Mouse (Mus musculus) neural tube, embryonic 15.5 days (tissue): ENCODE data around the gene Casp7. TPM values are rescaled to one million over a fixed set of nuclear protein-coding genes. Genes with fewer than 3 reads are reported as not detected.

Source experiments
- ATAC-seq: fragments of 200-750 bp; cut with Nextera tagmentation; 2 replicates; pipeline ENCODE4 v1.8.0; 2017; ENCODE audit warnings: mild to moderate bottlenecking, moderate TSS enrichment, moderate library complexity; ENCODE audit not compliant: low FRiP score
- H3K27ac ChIP-seq: fragments of 300-500 bp; sonication (generic); replicated peaks from 2 replicates; pipeline ENCODE4 v1.5.1; 2015; ENCODE audit warnings: mild to moderate bottlenecking, inconsistent platforms
- H3K27me3 ChIP-seq: fragments of 300-500 bp; sonication (generic); replicated peaks from 2 replicates; pipeline ENCODE4 v1.6.1; 2015; ENCODE audit warnings: inconsistent platforms
- H3K36me3 ChIP-seq: fragments of 300-500 bp; sonication (generic); 2 replicates; pipeline ENCODE4 v1.6.1; 2015; ENCODE audit warnings: inconsistent platforms
- H3K4me1 ChIP-seq: fragments of 300-500 bp; sonication (generic); 2 replicates; pipeline ENCODE4 v1.6.1; 2015; ENCODE audit warnings: inconsistent platforms
- H3K4me2 ChIP-seq: fragments of 300-500 bp; sonication (generic); 2 replicates; pipeline ENCODE4 v1.6.1; 2015; ENCODE audit warnings: inconsistent platforms, mild to moderate bottlenecking, moderate library complexity
- H3K4me3 ChIP-seq: fragments of 300-500 bp; sonication (generic); replicated peaks from 2 replicates; pipeline ENCODE4 v1.5.1; 2015; ENCODE audit warnings: mild to moderate bottlenecking, inconsistent platforms
- H3K9ac ChIP-seq: fragments of 300-500 bp; sonication (generic); replicated peaks from 2 replicates; pipeline ENCODE4 v1.6.1; 2015; ENCODE audit warnings: mild to moderate bottlenecking, inconsistent platforms
- H3K9me3 ChIP-seq: fragments of 300-500 bp; sonication (generic); replicated peaks from 2 replicates; pipeline ENCODE4 v1.6.1; 2016; ENCODE audit warnings: inconsistent platforms
- WGBS: fragments of 180-500 bp; shearing (Covaris S2); methylation state at CpG from one replicate; pipeline ENCODE4 v1.1.7; 2015; ENCODE audit warnings: mixed read lengths; 5-methylcytosine and 5-hydroxymethylcytosine counted together
- polyA plus RNA-seq: library from polyadenylated mRNA; unstranded; fragments of >200 nt; fragmentation: Nextera tagmentation; extraction: Ambion mirVana; gene quantifications from 2 replicates; pipeline ENCODE4 v1.2.1, GENCODE M21; 2015

The Casp7 gene
- polyA plus RNA-seq, 1 experiment from 2014 or later, result 20.8 TPM

GRCm38 (mm10) chr19:56432706-56433105 is 35.8 kb downstream of the Casp7 start:
- no peak for ATAC-seq
- H3K36me3 ChIP-seq, result peaks cover 8% of the 10 kb centered on the region
- no peaks in the 10 kb centered on the region for H3K27me3 ChIP-seq
- WGBS, result 75% methylated on average over 10 of the region's 10 CpGs
- no peaks in the 10 kb centered on the region for H3K9me3 ChIP-seq
- no peak overlapping the region for H3K4me3 ChIP-seq
- H3K4me1 ChIP-seq, result no peaks in the 10 kb centered on the region
- H3K4me2 ChIP-seq, result no peak overlapping the region
- H3K9ac ChIP-seq, result no peak overlapping the region
- H3K27ac ChIP-seq, result no peak overlapping the region

- 93% methylated on average over 7 of the region's 7 CpGs for WGBS
- Histone ChIP-seq H3K27me3 (no peaks in the 10 kb centered on the region), H3K9me3 (no peaks in the 10 kb centered on the region), H3K27ac (no peak overlapping the region), H3K4me3 (no peak overlapping the region), H3K36me3 (peaks cover 8% of the 10 kb centered on the region), H3K9ac (no peak overlapping the region), H3K4me1 (no peaks in the 10 kb centered on the region), H3K4me2 (no peak overlapping the region)
- no peak for ATAC-seq
Measured at GRCm38 (mm10) chr19:56433581-56433980, 36.7 kb downstream of the Casp7 start.

- Histone ChIP-seq H3K27ac (no peak overlapping the region), H3K4me1 (no peaks in the 10 kb centered on the region), H3K36me3 (peaks cover 8% of the 10 kb centered on the region), H3K9me3 (no peaks in the 10 kb centered on the region), H3K27me3 (no peaks in the 10 kb centered on the region), H3K4me3 (no peak overlapping the region), H3K4me2 (no peak overlapping the region), H3K9ac (no peak overlapping the region)
- ATAC-seq, result no peak
- 91% methylated on average over 13 of the region's 13 CpGs for WGBS
Measured at GRCm38 (mm10) chr19:56436380-56436779, 39.5 kb downstream of the Casp7 start.

- Histone ChIP-seq H3K27me3 (no peaks in the 10 kb centered on the region), H3K4me1 (no peaks in the 10 kb centered on the region), H3K9ac (no peak overlapping the region), H3K36me3 (peaks cover 8% of the 10 kb centered on the region), H3K4me2 (no peak overlapping the region), H3K4me3 (no peak overlapping the region), H3K27ac (no peak overlapping the region), H3K9me3 (no peaks in the 10 kb centered on the region)
- WGBS, result 81% methylated on average over 7 of the region's 7 CpGs
- ATAC-seq, result no peak
Measured at GRCm38 (mm10) chr19:56438357-56439071, 41.6 kb downstream of the Casp7 start.

GRCm38 (mm10) chr19:56439072-56439434 is 42.1 kb downstream of the Casp7 start:
- H3K9ac ChIP-seq, result no peak overlapping the region

GRCm38 (mm10) chr19:56443445-56443844 is 46.5 kb downstream of the Casp7 start:
- Histone ChIP-seq H3K9ac (no peak overlapping the region), H3K4me1 (no peaks in the 10 kb centered on the region), H3K9me3 (no peaks in the 10 kb centered on the region), H3K27me3 (no peaks in the 10 kb centered on the region), H3K4me3 (no peak overlapping the region), H3K27ac (no peak overlapping the region), H3K36me3 (no peaks in the 10 kb centered on the region), H3K4me2 (no peak overlapping the region)
- no peak for ATAC-seq
- 78% methylated on average over 14 of the region's 14 CpGs for WGBS

More at GRCm38 (mm10) chr19:56439072-56439434, 42.1 kb downstream of the Casp7 start:
- Histone ChIP-seq H3K9me3 (no peaks in the 10 kb centered on the region), H3K27me3 (no peaks in the 10 kb centered on the region), H3K4me1 (no peaks in the 10 kb centered on the region), H3K36me3 (peaks cover 8% of the 10 kb centered on the region), H3K4me3 (no peak overlapping the region), H3K4me2 (no peak overlapping the region), H3K27ac (no peak overlapping the region)
- 90% methylated on average over 6 of the region's 6 CpGs for WGBS
- no peak for ATAC-seq

GRCm38 (mm10) chr19:56448784-56449183 is 51.9 kb downstream of the Casp7 start:
- ATAC-seq, result no peak
- WGBS, result 94% methylated on average over 4 of the region's 4 CpGs

GRCm38 (mm10) chr19:56449537-56449936 is 52.6 kb downstream of the Casp7 start:
- no peak overlapping the region for H3K27ac ChIP-seq
- WGBS, result 90% methylated on average over 8 of the region's 8 CpGs
- no peak for ATAC-seq

More at GRCm38 (mm10) chr19:56448784-56449183, 51.9 kb downstream of the Casp7 start:
- no peaks in the 10 kb centered on the region for H3K27me3 ChIP-seq
- H3K4me2 ChIP-seq, result no peak overlapping the region
- no peak overlapping the region for H3K9ac ChIP-seq
- no peaks in the 10 kb centered on the region for H3K4me1 ChIP-seq
- no peaks in the 10 kb centered on the region for H3K36me3 ChIP-seq
- no peak overlapping the region for H3K4me3 ChIP-seq
- no peak overlapping the region for H3K27ac ChIP-seq
- H3K9me3 ChIP-seq, result no peaks in the 10 kb centered on the region

GRCm38 (mm10) chr19:56450892-56451291 is 54.0 kb downstream of the Casp7 start:
- no peak for ATAC-seq
- Histone ChIP-seq H3K27ac (no peak overlapping the region), H3K4me2 (no peak overlapping the region), H3K36me3 (no peaks in the 10 kb centered on the region), H3K9me3 (no peaks in the 10 kb centered on the region), H3K4me1 (no peaks in the 10 kb centered on the region), H3K27me3 (no peaks in the 10 kb centered on the region), H3K4me3 (no peak overlapping the region), H3K9ac (no peak overlapping the region)
- 87% methylated on average over 5 of the region's 5 CpGs for WGBS

More at GRCm38 (mm10) chr19:56449537-56449936, 52.6 kb downstream of the Casp7 start:
- H3K4me2 ChIP-seq, result no peak overlapping the region
- no peaks in the 10 kb centered on the region for H3K4me1 ChIP-seq
- no peaks in the 10 kb centered on the region for H3K36me3 ChIP-seq
- no peaks in the 10 kb centered on the region for H3K27me3 ChIP-seq
- no peak overlapping the region for H3K9ac ChIP-seq
- no peak overlapping the region for H3K4me3 ChIP-seq
- no peaks in the 10 kb centered on the region for H3K9me3 ChIP-seq

GRCm38 (mm10) chr19:56451867-56452266 is 54.9 kb downstream of the Casp7 start:
- no peak overlapping the region for H3K4me2 ChIP-seq
- no peaks in the 10 kb centered on the region for H3K27me3 ChIP-seq
- no peaks in the 10 kb centered on the region for H3K4me1 ChIP-seq
- H3K9me3 ChIP-seq, result no peaks in the 10 kb centered on the region
- H3K27ac ChIP-seq, result no peak overlapping the region
- H3K9ac ChIP-seq, result no peak overlapping the region
- H3K36me3 ChIP-seq, result no peaks in the 10 kb centered on the region
- WGBS, result 92% methylated on average over 4 of the region's 4 CpGs
- H3K4me3 ChIP-seq, result no peak overlapping the region
- no peak for ATAC-seq

- Histone ChIP-seq H3K27me3 (no peaks in the 10 kb centered on the region), H3K36me3 (no peaks in the 10 kb centered on the region), H3K4me2 (no peak overlapping the region), H3K27ac (no peak overlapping the region), H3K9ac (no peak overlapping the region), H3K9me3 (no peaks in the 10 kb centered on the region), H3K4me3 (no peak overlapping the region), H3K4me1 (no peaks in the 10 kb centered on the region)
- 92% methylated on average over 2 of the region's 2 CpGs for WGBS
- ATAC-seq, result no peak
Measured at GRCm38 (mm10) chr19:56452421-56452820, 55.5 kb downstream of the Casp7 start.

- Histone ChIP-seq H3K4me2 (no peak overlapping the region), H3K27me3 (no peaks in the 10 kb centered on the region)
- WGBS, result 83% methylated on average over 4 of the region's 4 CpGs
Measured at GRCm38 (mm10) chr19:56454862-56455261, 57.9 kb downstream of the Casp7 start.

More at GRCm38 (mm10) chr19:56454862-56455261, 57.9 kb downstream of the Casp7 start:
- Histone ChIP-seq H3K4me1 (no peaks in the 10 kb centered on the region), H3K4me3 (no peak overlapping the region), H3K9ac (no peak overlapping the region), H3K9me3 (no peaks in the 10 kb centered on the region), H3K36me3 (no peaks in the 10 kb centered on the region), H3K27ac (no peak overlapping the region)
- ATAC-seq, result no peak
